Mouse (Mus musculus): ENCODE data around the gene Capn5. TPM values are rescaled to one million over a fixed set of nuclear protein-coding genes. Genes with fewer than 3 reads are reported as not detected.

Gene Capn5
- polyA plus RNA-seq, 1 experiment: 17.0 TPM

DNA sequence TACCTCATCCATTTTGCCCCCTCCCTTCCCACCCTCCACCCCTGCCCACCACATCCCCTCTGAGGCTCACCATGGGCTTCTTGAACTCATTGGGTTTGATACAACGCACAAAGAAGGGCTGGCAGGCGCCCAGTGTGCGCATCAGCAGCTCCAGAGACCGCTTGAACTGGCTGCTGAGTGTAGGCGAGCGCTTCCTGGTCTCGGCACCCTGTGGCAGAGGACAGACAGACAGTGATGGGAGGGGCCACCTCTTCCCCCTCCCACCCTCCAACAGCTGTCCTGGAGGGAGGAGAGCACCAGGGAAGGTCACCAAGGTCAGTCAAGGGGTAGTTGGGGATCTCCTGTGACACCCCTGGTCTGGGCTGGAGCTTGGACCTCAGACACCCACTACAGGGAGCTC lies 92.8 kb downstream of the Capn5 start:
- no peak for TF ChIP-seq CTCF (IDR thresholded peaks at IDR 0.05; ENCODE audit: low read depth, low read length)
- no peak for TF ChIP-seq POLR2A (IDR thresholded peaks at IDR 0.05; ENCODE audit: insufficient read depth, low read length)
- no peak for TF ChIP-seq EP300 (IDR thresholded peaks at IDR 0.05; ENCODE audit: insufficient read depth, low read depth, low read length)
- Histone ChIP-seq H3K9ac (ENCODE audit: low read depth, poor library complexity, severe bottlenecking) (no peak overlapping the region), H3K27me3 (ENCODE audit: control insufficient read depth, insufficient read depth, low read length, poor library complexity, severe bottlenecking) (no peaks in the 10 kb centered on the region), H3K9me3 (replicated peaks; ENCODE audit: control insufficient read depth, insufficient read depth, low read length, poor library complexity, severe bottlenecking) (no peaks in the 10 kb centered on the region), H3K36me3 (ENCODE audit: control insufficient read depth, insufficient read depth, low read length, poor library complexity, severe bottlenecking) (no peaks in the 10 kb centered on the region), H3K4me3 (ENCODE audit: low read depth, low read length) (no peak overlapping the region), H3K4me1 (ENCODE audit: control insufficient read depth, insufficient read depth, low read length) (no peaks in the 10 kb centered on the region), H3K27ac (ENCODE audit: insufficient read depth, low read length) (no peak overlapping the region)

DNA sequence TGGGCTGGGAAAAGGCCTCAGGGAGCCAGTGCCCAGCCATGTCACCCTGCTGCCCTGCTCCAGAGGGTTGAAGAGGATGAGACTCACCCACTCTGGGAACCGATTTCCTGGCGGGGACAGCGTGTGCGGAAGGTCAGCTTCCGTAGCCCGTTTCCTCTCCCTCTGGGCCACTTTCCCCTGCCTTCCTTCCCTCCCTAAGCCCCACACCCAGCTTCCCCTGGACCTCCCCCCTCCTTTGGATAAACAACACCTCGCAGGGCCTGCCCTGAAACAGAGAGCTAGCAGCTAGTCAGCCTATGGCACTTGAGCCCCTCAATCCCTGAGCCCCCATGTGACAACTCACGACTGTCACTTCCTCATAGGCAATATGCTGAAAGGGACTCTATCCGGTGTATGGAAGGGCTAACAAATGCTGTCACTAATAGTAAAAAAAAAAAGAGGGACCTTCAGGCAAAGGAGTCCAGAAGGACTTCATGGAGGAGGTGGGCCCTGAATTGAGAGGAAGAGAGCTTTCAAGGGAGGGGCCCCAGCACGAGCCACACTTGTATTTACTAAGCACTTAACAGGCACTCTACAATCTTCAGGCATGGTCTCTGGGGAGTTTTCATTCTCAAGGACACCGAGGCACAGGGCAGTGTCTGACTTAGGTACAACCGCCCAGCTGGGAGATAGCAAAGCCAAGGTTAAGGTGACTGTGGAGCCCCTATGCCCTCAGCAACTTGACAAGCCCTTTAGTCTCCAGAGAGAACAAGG lies 93.4 kb downstream of the Capn5 start:
- Histone ChIP-seq H3K27me3 (ENCODE audit: control insufficient read depth, insufficient read depth, low read length, poor library complexity, severe bottlenecking) (no peaks in the 10 kb centered on the region), H3K36me3 (ENCODE audit: control insufficient read depth, insufficient read depth, low read length, poor library complexity, severe bottlenecking) (no peaks in the 10 kb centered on the region), H3K9me3 (replicated peaks; ENCODE audit: control insufficient read depth, insufficient read depth, low read length, poor library complexity, severe bottlenecking) (no peaks in the 10 kb centered on the region), H3K9ac (ENCODE audit: low read depth, poor library complexity, severe bottlenecking) (no peak overlapping the region), H3K27ac (ENCODE audit: insufficient read depth, low read length) (no peak overlapping the region), H3K4me1 (ENCODE audit: control insufficient read depth, insufficient read depth, low read length) (no peaks in the 10 kb centered on the region), H3K4me3 (ENCODE audit: low read depth, low read length) (no peak overlapping the region)
- no peak for TF ChIP-seq EP300 (IDR thresholded peaks at IDR 0.05; ENCODE audit: insufficient read depth, low read depth, low read length)
- TF ChIP-seq CTCF (IDR thresholded peaks at IDR 0.05; ENCODE audit: low read depth, low read length): no peak
- TF ChIP-seq POLR2A (IDR thresholded peaks at IDR 0.05; ENCODE audit: insufficient read depth, low read length): no peak

- no peak overlapping the region for H3K27ac ChIP-seq (ENCODE audit: insufficient read depth, low read length)
- no peak overlapping the region for H3K9ac ChIP-seq (ENCODE audit: low read depth, poor library complexity, severe bottlenecking)
- no peaks in the 10 kb centered on the region for H3K9me3 ChIP-seq (replicated peaks; ENCODE audit: control insufficient read depth, insufficient read depth, low read length, poor library complexity, severe bottlenecking)
- H3K36me3 ChIP-seq (ENCODE audit: control insufficient read depth, insufficient read depth, low read length, poor library complexity, severe bottlenecking): no peaks in the 10 kb centered on the region
- TF ChIP-seq CTCF (IDR thresholded peaks at IDR 0.05; ENCODE audit: low read depth, low read length) (no peak), EP300 (IDR thresholded peaks at IDR 0.05; ENCODE audit: insufficient read depth, low read depth, low read length) (no peak), POLR2A (IDR thresholded peaks at IDR 0.05; ENCODE audit: insufficient read depth, low read length) (no peak)
- H3K4me3 ChIP-seq (ENCODE audit: low read depth, low read length): no peak overlapping the region
- H3K4me1 ChIP-seq (ENCODE audit: control insufficient read depth, insufficient read depth, low read length): no peaks in the 10 kb centered on the region
- no peaks in the 10 kb centered on the region for H3K27me3 ChIP-seq (ENCODE audit: control insufficient read depth, insufficient read depth, low read length, poor library complexity, severe bottlenecking)
Observed at GRCm38 (mm10) chr7:98082376-98082775, 95.7 kb downstream of the Capn5 start.

GRCm38 (mm10) chr7:98077453-98077852 lies 100.6 kb downstream of the Capn5 start:
- no peaks in the 10 kb centered on the region for H3K27me3 ChIP-seq (ENCODE audit: control insufficient read depth, insufficient read depth, low read length, poor library complexity, severe bottlenecking)
- no peaks in the 10 kb centered on the region for H3K4me1 ChIP-seq (ENCODE audit: control insufficient read depth, insufficient read depth, low read length)
- no peak overlapping the region for H3K4me3 ChIP-seq (ENCODE audit: low read depth, low read length)
- H3K9me3 ChIP-seq (replicated peaks; ENCODE audit: control insufficient read depth, insufficient read depth, low read length, poor library complexity, severe bottlenecking): no peaks in the 10 kb centered on the region
- no peak for TF ChIP-seq CTCF (IDR thresholded peaks at IDR 0.05; ENCODE audit: low read depth, low read length)
- no peak for TF ChIP-seq EP300 (IDR thresholded peaks at IDR 0.05; ENCODE audit: insufficient read depth, low read depth, low read length)
- no peak for TF ChIP-seq POLR2A (IDR thresholded peaks at IDR 0.05; ENCODE audit: insufficient read depth, low read length)
- no peak overlapping the region for H3K9ac ChIP-seq (ENCODE audit: low read depth, poor library complexity, severe bottlenecking)
- no peak overlapping the region for H3K27ac ChIP-seq (ENCODE audit: insufficient read depth, low read length)
- no peaks in the 10 kb centered on the region for H3K36me3 ChIP-seq (ENCODE audit: control insufficient read depth, insufficient read depth, low read length, poor library complexity, severe bottlenecking)

DNA sequence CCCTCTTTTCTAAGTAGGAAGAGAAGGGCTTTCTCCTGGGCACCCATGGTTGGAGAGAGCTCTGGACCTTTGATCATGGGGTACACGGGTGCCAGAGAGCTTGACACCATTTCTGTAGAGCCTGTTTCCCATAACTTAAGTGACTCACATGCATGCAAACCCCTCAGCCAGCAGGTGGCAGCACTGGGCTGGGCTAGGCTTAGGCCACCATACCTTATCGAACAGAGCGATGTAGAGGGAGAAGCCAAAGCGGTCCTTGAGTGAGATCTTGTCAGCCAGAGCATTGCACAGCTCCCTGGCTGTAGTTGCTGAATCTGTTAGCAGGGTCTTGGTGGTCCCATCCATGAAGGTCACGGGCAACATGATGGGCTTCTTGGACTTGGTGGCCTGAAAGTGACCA lies 106.5 kb downstream of the Capn5 start:
- Histone ChIP-seq H3K9ac (ENCODE audit: low read depth, poor library complexity, severe bottlenecking) (no peak overlapping the region), H3K27ac (ENCODE audit: insufficient read depth, low read length) (no peak overlapping the region), H3K4me1 (ENCODE audit: control insufficient read depth, insufficient read depth, low read length) (no peaks in the 10 kb centered on the region), H3K27me3 (ENCODE audit: control insufficient read depth, insufficient read depth, low read length, poor library complexity, severe bottlenecking) (no peaks in the 10 kb centered on the region), H3K9me3 (replicated peaks; ENCODE audit: control insufficient read depth, insufficient read depth, low read length, poor library complexity, severe bottlenecking) (no peaks in the 10 kb centered on the region), H3K36me3 (ENCODE audit: control insufficient read depth, insufficient read depth, low read length, poor library complexity, severe bottlenecking) (no peaks in the 10 kb centered on the region), H3K4me3 (ENCODE audit: low read depth, low read length) (no peak overlapping the region)
- TF ChIP-seq EP300 (IDR thresholded peaks at IDR 0.05; ENCODE audit: insufficient read depth, low read depth, low read length) (no peak), CTCF (IDR thresholded peaks at IDR 0.05; ENCODE audit: low read depth, low read length) (peak; percentile 99)

Other genes starting within 250 kb of the Capn5 start
- gene Myo7a, start 58.8 kb downstream of the Capn5 start, polyA plus RNA-seq (2011; ENCODE audit: insufficient read depth, insufficient read length, low read depth, missing spikeins): 8.0 and 11.6 TPM in 2 replicates
- gene Omp, start 32.8 kb downstream of the Capn5 start, polyA plus RNA-seq (2011; ENCODE audit: insufficient read depth, insufficient read length, low read depth, missing spikeins): 0.82 and 1.1 TPM in 2 replicates
- gene B3gnt6, start 21.2 kb upstream of the Capn5 start, polyA plus RNA-seq (2011; ENCODE audit: insufficient read depth, insufficient read length, low read depth, missing spikeins): not detected in 2 replicates
- 18.4 and 19.2 TPM in 2 replicates for gene Acer3, start 142.9 kb upstream of the Capn5 start, polyA plus RNA-seq (2011; ENCODE audit: insufficient read depth, insufficient read length, low read depth, missing spikeins)
- gene Tsku, start 183.1 kb upstream of the Capn5 start, polyA plus RNA-seq (2011; ENCODE audit: insufficient read depth, insufficient read length, low read depth, missing spikeins): 17.5 TPM in 2 replicates